Mouse (Mus musculus) erythroblast, embryonic 14.5 days (primary cell): ENCODE measurements around the gene Dnah8.

Experiments used
- GATA1 ChIP-seq: IDR thresholded peaks from 2 replicates; pipeline ENCODE4 v1.6.1; 2012; ENCODE audit warnings: low read length, inconsistent platforms, mixed read lengths
- TAL1 ChIP-seq: IDR thresholded peaks from 3 replicates; pipeline ENCODE4 v1.6.1; 2012; ENCODE audit warnings: low read length, inconsistent platforms, mixed read lengths

GRCm38 (mm10) chr17:30752370-30752818 is 128.2 kb downstream of the Dnah8 start:
- TF ChIP-seq TAL1 (no peak), GATA1 (no peak)
